Mouse (Mus musculus): ENCODE data around the gene Cggbp1.
A peak's percentile ranks its signal among the peaks of the same experiment; 100 is the strongest.
"Not testable (repeated sequence)": the region's sequence is repeated elsewhere in the genome, so short reads cannot be mapped to it uniquely, and the experiment has no call there.

Cggbp1 gene

DNA sequence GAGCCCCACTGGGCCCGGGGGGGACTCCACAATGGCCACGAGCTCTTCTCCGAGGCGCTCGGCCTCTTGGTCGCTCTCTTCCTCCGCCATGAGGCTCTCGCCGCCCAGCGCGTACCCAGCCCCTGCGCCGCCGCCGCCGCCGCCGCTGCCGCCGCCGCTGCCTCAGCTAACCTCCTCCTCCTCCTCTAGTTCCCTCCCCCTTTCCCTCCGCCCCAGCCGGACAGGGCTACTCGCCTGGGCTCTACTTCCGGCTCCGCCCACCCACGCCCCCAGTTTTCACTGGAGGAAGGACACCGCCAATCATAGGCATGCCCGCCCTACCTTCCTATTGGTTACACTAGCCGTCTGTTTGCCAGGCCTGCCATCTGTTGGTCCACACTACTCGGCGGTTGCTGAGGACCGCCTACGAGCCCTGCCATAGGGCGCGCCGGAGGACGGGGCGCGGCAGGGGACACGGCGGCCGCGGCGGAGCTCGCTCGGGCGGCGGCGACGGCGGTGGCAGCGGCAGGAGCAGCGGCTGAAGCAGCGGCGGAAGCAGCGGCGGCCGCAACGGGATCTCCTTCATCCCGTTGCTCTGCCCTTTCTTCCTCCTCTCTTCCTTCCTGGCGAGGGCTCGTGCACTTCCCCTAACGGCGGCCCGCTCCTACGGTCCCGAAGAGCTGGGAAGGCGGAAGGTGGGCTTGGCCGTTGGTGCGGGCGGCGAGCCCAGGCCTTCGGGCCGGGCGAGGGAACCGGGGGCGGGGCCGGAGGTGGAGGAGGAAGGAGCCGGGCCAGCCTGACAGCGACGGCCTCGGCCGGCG is at the start of gene Cggbp1, which contains the start of gene Zfp654:
Gene Cggbp1, plus strand, starts transcription at position 434 of the 800 bp plus-strand sequence.
Gene Zfp654, minus strand, starts transcription at position 90 of the 800 bp plus-strand sequence.
- peak; percentile 100 for DNase-seq

DNA sequence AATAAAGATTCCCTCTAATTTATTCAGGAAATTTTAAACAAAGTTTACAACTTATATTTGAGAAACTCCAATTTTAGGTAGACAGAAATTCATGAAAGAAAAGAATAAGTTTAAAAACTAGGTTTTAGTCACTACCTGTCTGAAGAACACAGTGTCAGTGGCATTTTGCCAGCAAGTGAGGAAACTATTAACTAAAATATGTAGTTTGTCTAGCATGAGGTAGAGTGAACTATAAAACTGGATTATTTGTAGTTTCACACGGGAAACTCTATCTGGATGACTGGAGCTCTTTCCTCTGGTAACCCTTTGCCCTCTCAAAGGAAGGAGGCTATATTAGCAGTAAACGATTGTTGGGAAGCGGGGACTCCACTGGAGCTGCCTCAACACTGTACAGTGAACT is 48.8 kb upstream of the Cggbp1 start:
- peak in 1 of 2 experiments; percentile 10 for DNase-seq

- no peak for DNase-seq
Observed at GRCm38 (mm10) chr16:64817094-64817765, 34.6 kb upstream of the Cggbp1 start.

- no peak for DNase-seq
Observed at GRCm38 (mm10) chr16:64823890-64824289, 27.9 kb upstream of the Cggbp1 start.

DNA sequence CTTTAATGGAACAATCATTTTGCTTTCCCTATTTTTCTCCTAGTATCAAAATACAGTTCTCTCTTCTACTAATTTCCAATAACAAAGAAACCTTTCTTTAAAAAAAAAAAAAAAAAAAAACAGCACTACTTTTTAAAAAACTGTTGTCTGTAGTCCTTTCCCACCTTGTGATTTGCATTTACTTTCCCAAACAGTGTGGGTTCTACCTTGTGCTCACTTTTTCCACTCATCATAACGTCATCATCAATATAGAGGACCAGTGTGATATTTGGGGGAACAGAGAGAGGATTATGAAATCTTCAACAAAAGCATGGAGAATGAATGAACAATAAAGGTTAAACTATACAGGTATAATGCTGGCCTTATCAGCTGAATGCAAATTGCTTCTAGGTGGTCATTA is 27.3 kb upstream of the Cggbp1 start:
- DNase-seq, result no peak

DNA sequence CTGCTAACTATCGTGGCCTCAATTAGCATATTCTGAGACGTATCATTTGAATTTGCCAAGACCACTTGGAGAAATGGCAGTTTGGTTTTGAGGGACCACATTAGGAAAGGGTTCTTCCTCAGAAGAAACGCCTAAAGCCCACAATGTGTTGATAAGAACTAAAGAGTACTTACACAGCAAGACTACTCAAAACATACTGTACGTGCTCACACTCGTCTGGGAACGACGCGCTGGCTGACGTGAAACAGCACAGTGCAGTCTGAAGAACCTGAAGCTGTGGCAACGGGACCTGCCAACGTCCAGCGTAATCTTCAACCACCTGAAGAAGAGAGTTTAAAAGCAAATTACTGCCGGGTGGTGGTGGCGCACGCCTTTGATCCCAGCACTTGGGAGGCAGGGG is 21.5 kb upstream of the Cggbp1 start:
- no peak for DNase-seq

GRCm38 (mm10) chr16:64835996-64836545 is 15.7 kb upstream of the Cggbp1 start:
- DNase-seq, result no peak

- DNase-seq, result no peak
Observed at GRCm38 (mm10) chr16:64836709-64837108, 15.1 kb upstream of the Cggbp1 start.

GRCm38 (mm10) chr16:64841481-64842373 is 10.1 kb upstream of the Cggbp1 start:
- DNase-seq, result no peak

- DNase-seq, result no peak
Observed at GRCm38 (mm10) chr16:64842374-64842729, 9.4 kb upstream of the Cggbp1 start.

DNA sequence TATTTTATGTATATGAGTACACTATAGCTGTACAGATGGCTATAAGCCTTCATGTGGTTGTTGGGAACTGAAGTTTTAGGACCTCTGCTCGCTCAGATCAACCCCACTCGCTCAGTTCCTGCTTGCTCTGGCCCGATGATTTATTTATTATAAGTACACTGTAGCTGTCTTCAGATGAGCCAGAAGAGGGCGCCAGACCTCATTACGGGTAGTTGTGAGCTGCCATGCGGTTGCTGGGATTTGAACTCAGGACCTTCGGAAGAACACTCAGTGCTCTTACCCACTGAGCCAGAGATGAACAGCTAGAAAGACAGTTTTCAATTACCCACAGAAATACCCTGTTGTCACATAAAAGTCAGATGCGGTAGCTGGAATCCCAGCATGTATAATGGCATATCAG is 5.8 kb upstream of the Cggbp1 start:
- no peak for DNase-seq

- peak; percentile 25 to 35 for DNase-seq
Observed at GRCm38 (mm10) chr16:64850287-64851084, 1.3 kb upstream of the Cggbp1 start.

GRCm38 (mm10) chr16:64851085-64851562 is 672 bp upstream of the Cggbp1 start:
- no peak for DNase-seq

DNA sequence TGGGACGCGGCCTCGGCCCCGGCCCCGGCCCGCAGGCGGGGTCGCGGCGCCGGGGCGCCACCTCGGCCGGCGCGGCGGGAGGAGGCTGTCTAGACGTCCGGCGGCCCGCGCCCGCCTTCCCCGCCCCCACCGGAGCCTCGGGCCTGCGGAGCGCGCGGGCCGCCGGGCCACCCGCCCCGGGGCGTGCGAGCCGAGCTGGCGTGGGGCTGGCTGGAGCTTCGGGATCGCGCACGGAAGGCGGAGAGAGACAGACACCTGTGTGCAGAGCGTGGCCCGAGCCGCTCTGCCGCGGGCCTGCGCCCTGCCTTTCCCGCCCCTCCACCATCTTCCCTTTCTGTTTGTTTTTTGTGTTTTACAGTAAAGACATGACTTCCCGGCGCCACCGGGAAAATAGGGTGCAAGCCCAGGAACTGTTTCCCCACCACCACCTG is 660 bp downstream of the Cggbp1 start:
- DNase-seq, result peak; percentile 37 to 46

- no peak for DNase-seq
Observed at GRCm38 (mm10) chr16:64852891-64853290, 1.1 kb downstream of the Cggbp1 start.

- no peak for DNase-seq
Observed at GRCm38 (mm10) chr16:64856946-64857345, 5.2 kb downstream of the Cggbp1 start.

DNA sequence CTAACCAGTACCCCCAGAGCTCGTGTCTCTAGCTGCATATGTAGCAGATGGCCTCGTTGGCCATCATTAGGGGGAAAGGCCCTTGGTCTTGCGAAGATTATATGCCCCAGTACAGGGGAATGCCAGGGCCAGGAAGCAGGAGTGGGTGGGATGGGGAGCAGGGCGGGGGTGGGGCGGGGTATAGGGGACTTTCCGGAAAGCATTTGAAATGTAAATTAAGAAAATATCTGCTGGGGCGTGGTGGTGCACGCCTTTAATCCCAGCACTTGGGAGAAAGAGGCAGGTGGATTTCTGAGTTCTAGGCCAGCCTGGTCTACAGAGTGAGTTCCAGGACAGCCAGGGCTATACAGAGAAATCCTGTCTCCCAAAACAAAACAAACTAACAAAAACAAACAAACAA is 14.0 kb downstream of the Cggbp1 start:
- DNase-seq, result not testable (repeated sequence)

GRCm38 (mm10) chr16:64868613-64869012 is 16.8 kb downstream of the Cggbp1 start:
- DNase-seq, result no peak

GRCm38 (mm10) chr16:64869621-64870020 is 17.8 kb downstream of the Cggbp1 start:
- no peak for DNase-seq

DNA sequence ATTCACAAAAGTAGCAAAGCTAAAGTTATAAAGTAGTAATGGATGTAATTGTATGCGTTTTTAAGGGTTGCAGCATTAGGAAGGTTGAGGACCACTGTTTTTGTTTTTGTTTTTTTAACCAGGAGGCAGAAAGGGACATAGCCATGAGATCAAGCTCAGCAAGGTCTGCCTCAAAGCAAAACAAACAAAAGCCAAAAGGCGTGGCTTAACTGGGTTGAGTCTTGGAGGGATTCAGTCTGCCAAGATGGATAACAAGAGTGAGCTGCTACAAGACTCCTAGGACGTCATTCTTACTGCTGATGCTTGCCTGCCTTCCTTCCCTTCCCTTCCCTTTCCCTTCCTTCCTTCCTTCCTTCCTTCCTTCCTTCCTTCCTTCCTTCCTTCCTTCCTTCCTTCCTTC is 20.5 kb downstream of the Cggbp1 start:
- DNase-seq, result no peak

DNA sequence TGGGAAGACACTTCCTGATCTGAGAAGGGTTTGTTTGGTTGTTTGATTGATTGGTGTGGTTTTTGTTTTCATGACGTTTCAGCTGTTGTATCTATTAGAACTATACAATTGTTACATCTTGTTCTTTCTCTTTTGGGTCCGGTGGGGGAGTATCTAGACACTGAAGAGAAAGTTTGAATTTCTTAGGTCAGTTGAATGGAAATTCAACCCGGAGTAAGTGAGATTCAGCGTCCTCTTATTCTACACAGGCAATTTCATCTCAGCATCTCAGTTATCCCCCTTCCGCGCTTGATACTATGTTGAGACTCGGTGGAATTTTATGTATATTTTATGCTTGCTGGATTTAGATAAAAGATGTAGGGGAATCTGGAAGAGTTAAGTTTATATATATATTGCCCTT is 21.0 kb downstream of the Cggbp1 start:
- no peak for DNase-seq
